Mouse (Mus musculus) frontal cortex, postnatal 36 days (tissue): ENCODE data around the gene Zdhhc3.

Source experiments
- DNase-seq, 2 experiments: peaks; one replicate each; pipeline ENCODE4 v3.0.0; 2022; ENCODE audit warnings: low spot score in 2 of 2

Zdhhc3 gene

DNA sequence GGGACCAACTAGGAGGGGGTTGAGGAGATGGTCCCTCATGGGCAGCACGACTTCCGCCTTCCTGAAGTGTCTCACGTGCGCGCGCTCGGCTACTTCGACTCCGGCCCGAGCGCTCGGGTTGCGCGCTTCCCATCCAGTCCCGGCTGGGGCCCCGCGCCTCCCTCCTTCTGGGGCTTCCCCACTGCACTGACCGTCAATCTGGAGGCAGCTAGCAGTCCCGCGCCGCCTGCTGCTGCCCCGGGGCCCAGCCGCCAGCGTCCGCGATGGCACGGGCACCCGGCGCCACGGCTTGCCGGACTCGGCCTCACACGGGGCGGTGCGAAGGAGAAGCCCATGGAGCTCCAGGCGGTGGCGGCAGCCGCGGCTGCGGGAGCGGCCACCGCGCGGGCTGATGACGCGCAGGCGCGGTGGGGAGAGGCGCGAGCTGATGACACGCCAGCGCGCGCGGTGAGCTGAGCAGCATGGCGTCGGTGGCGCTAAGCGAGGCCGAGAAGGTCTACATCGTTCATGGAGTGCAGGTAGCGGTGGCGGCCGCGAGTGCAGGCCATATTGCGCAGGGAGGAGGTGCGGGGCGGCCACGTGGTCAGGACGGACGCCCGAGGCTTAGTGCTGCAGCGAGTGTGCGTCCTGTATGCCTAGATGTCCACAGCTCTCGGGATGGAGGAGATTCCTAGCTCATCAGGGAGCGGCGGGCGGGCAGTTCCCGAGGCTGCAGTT lies at the start of gene Zdhhc3, which contains the start of gene Exosc7:
Gene Zdhhc3, minus strand, starts transcription at position 401 of the 717 bp plus-strand sequence.
Gene Exosc7, plus strand, starts transcription at position 411 of the 717 bp plus-strand sequence.
- DNase-seq = peak; percentile 86 to 92

DNA sequence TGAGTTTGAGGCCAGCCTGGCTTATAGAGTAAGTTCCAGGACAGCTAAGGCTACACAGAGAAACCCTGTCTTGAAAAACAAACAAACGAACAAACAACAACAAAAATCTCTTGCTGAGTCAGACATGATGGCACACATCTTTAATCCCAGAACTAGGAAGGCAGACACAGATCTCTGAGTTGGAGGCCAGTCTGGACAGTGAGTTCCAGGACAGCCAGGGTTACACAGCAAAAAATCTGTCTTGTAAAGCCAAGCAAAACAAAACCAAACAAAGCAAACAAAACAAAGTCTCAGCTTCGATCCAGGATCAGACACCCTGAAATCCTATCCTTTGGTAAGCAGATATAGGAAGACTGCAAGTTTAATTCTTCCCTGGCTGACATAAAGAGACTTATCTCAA lies 48.8 kb upstream of the Zdhhc3 start:
- no peak for DNase-seq

DNA sequence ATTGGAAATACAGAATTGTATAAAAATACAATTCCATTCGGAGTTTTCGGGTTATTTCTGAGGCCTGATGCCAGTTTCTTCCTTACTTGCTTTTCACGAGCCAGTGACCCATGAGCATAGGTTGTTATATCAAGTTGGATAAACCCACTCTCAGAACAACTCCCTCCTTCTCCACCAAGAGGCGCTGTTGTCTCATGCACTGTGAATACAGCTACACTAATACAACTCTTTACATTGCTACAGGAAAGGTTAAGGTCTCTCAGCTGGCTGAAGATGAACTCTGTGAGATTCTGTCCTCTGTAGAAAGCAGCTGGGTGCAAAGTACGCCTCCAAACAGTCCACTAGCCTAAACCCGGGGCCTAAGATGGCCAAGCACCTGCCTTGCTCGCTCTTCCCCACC lies 46.3 kb upstream of the Zdhhc3 start:
- DNase-seq = peak; percentile 69 to 87

DNA sequence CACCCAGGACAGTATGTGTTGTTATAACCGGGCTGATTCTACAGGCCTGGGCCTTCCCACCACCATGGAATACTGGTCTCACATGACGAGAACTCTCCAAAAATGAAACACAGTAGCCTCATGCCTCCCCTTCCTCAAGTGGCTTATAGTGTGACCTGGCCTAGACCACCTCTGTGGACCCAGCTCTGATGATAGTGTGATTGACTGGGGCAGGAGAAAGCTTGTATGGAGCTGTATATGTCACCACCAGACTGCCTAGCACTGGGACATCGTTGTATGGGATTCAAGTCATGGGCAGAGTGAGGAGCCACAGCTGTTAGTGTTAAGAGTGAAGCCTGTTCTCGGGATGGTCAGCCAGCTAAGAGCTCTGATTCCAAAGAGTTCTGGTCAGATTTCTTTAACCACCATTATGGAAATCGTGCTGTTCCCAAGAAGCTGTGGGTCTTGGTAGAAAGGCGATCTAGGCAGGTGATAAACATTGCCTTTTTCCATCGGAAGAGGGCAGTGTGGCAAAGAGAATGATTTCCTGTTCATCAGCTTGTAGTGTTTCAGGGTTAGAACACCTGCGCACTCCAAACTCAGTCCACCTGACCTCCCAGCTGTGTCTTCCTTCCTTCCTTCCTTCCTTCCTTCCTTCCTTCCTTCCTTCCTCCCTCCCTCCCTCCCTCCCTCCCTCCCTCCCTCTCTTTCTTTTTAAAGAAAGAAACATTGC lies 45.3 kb upstream of the Zdhhc3 start:
- peak; percentile 26 to 62 for DNase-seq

DNA sequence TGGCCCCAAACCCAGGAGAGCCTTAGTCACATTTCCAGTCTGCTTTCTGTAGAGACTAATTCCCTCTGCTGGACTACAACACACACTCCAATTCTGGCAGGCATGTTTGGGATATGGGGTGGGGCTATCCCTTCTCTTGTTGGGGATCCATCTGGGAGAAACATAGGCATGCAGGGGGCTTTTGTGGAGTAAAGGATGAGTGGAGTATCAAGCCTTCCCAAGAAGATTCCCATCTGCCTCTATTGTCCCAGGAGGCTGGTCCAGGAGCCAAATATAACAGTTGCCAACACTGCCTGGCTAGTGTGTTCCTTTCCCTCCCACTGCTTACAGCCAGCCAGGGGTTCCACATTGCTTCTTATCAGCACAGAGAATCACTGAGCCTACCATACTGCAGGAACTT lies 44.7 kb upstream of the Zdhhc3 start:
- DNase-seq = peak in 1 of 2 experiments; percentile 6

DNA sequence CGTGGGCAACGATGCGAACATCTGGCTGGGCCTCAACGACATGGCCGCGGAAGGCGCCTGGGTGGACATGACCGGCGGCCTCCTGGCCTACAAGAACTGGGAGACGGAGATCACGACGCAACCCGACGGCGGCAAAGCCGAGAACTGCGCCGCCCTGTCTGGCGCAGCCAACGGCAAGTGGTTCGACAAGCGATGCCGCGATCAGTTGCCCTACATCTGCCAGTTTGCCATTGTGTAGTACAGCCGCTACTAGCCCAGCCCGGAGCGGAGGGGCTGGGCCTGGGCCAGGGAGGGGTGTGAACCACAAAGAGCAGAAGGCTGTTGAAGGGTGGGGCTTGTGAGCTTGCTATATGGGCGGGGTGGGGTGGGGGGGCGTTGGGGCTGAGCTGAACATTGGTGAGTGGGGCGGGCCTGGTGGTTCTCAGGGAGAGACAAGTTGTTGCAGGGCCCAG lies 43.9 kb upstream of the Zdhhc3 start:
- DNase-seq = peak in 1 of 2 experiments; percentile 14

DNA sequence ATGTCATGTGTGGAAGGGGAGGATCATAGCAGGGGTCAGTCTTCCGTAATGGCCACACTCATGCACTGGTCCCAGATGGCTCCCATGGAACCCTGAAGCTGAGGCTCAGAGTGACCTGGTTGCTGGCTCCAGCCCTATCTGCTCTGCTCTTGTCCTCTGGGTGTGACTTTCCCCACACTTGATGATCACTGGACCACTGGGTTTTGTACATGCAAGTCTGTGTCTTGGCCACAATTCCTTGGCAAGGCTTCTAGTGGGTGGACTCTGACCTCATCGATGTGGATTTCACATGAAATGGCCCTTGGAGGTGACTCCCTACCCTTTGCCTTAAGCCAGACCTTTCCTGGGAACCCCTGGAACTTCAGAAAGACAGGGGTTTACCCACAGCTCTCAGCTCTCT lies 40.1 kb upstream of the Zdhhc3 start:
- DNase-seq = no peak

DNA sequence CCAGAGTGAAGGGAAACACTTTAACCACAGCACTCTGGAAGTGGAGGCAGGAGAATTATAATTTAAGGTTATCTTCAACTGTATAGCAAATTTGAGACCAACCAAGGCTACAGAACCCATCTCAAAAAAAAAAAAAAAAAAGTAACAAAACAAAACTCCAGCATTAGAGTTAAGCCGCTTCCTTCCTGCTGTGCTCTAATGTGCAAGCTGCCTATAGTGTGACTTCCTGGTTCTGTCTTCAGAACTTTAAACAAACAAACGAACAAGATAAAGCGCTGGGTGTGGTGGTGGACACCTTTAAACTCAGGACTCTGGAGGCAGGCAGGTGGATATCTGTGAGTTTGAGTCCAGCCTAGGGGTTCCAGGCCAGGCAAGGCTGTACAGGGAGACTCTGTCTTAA lies 39.0 kb upstream of the Zdhhc3 start:
- no peak for DNase-seq

DNA sequence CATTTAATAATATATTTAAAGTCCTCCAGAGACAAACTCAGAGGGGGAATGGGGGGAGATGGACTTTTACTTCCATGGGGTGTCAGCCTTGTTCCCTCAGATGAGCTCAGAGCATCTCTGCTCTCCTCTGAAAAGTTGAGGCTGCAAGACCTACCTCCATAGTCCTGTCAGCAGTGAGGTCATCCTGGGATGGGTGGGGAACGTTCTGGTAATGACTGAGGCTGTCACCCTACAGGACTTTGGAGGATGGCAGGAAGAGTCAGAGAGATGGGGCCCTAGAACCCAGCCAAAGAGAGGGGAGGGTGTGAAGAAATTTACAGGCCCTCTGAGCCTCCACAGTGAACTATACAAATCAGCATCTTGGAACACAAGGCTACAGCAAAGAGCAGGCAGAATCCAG lies 38.6 kb upstream of the Zdhhc3 start:
- no peak for DNase-seq

DNA sequence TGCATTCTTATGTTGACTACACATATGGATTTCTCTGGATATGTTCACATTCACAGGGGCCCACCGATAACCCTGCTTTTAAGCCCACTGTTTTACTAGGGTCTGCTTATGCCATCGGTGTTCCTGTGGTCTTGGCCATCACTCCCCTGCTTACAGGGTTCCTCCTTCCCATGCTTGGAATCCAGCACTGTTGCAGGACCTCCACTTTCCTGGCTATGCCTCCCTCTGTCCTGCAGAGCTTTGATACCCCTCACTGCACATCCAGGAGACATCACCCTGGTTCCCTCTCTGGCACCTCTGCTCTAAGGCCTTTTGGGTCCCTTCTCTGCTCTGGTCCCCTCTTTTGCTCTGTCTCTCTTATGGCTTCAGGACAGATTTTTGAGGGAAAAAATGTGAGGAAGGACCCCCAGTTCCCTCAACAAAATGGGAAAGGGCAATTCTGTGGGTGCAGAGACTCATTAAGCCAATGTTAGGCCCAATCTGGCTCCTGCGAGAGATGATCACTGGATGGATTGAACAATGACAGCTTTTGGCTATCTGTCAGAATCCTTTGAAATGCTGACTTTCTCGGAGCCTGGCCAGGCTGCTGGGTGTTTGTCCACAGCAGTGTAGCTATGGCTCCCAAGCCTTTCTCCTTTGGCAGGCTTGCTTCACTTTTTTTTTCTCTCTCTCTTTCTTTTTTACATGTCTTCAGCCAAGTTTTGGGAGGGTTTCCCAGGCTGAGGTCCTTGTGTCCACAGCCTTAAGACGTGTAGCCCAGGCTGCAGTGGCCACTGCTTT lies 37.4 kb upstream of the Zdhhc3 start, which contains the start of gene Clec3b:
Gene Clec3b, plus strand, starts transcription at position 706 of the 780 bp plus-strand sequence.
- no peak for DNase-seq

DNA sequence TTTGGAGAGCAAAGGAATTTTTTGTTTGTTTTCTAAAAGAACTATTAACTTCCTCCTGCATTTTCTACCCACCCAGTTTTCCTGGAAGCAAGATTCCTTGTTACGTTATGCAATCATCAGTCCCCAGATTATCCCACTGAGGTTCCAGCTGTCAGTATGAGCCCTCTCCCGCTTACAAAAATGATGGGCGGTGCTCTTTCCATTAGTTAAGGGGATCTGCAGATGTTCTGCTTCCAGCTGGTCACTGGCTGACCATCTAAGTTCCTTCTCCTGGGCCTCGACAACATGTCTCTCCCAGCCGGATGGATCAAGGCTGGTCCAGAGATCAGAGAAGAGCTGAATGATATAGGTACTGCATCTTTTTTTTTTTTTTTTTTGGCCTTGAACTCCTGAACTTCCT lies 35.4 kb upstream of the Zdhhc3 start:
- no peak for DNase-seq

DNA sequence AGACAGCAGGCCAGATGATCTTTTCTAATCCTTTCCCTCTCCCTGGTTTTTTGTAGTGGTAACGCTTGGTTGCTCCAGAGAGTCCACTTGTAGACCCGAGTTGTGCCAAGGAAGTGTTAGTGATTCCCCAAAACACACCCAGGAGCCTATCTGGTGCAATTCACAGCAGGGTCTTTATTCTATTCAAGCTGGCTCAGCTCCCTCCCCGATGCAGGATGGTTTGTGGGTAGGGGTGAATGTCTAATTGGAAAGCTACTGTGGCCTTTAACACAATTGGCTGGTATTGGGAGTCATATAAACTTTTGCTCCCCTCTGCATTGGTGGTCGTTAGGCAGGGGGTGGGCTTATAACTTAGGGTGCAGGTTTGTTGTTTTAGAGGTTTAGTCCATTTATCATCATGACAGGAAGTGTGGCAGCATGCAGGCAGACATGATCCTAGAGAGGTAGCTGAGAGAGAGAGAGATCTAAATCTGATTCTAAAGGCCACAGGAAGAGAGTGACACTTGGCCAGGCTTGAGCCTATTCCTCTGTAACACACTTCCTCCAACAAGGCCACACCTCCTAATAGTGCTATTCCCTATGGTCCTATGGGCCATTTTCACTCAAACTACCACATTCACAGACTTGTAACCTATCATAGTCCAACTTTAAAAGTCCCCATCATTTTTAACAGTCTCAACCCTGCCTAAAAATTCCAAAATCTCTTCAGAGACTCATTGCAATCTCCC lies 27.0 kb upstream of the Zdhhc3 start:
- no peak for DNase-seq

DNA sequence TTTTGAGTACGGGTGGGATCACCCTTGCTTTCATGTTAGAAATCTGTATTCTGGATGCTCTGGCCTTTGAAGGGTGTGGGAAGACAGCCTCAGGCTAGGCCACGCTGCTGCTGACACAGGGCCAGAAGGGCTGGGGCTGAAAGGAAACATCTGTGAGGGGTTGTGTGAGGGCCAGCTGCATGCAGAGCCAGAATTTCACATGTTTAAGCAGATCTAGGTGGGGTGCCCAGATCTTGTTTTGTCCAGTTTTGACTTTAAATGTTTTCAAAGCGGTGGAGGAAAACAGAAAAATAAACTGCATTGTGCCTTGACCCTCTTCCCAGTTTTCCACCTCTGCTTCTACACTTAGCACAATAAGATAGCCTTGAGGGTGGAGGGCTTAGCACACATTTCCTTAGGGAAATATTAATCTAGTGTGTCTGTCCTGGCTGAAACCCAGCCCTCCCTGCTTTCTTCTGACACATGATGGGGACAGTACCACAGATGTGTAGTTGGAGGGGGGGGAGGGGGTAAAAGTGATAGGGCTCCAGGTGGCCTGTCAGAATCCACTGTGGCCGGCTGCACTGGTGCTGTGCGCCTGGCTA lies 26.0 kb upstream of the Zdhhc3 start:
- no peak for DNase-seq

DNA sequence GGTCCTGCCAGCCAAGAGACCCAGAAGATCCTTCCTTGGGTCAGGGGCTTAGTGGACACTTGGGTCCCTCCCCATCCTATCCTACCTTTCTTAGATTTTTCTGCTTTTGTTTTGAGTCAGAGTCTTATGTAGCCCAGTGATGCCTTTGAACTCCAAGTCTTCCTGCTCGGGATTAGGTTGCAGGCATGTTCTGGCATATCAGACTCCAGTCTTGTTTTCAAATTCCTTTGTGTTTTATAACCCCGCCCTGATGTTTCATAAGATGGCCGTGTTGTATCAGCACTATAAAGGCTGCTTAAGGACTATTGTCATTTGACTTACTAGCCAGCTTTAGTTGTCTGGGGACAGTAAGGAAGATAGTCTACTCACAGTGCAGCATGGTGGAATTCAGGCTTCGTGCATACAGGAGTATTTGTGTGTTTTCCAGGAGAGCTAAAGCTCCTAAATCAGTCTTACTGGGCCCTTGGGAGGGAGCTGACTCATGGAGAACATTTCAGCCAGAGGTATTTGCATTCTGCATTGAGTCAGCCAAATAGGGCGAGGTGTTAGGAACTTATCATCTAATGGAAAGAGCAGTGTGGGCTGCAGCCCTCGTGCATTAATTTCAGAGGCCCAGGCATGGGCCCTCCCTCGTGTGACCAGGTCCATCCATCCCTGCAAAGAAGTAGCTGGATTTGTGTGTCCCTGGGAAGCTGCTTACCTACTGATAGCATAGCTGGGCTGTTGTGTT lies 24.1 kb upstream of the Zdhhc3 start:
- peak in 1 of 2 experiments; percentile 18 for DNase-seq

DNA sequence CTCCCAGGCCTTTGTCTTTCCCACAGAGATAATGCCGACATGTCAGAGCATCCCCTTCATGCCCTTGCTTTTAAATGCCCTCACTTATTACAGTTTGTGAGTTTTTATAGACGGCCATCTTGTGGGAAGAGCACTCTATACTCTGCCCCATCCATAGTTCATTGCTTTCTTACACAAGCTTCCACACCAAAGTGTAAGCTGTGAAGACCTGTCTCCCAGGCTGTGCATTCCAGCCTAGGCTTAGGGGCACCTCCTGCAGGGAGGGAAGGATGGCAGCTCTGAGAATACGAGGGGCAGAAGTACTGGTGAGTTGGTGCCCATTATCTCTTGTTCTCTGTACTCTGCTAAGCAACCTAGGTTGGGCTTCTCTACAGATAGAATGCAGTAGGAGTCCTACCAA lies 20.0 kb upstream of the Zdhhc3 start:
- DNase-seq = no peak

DNA sequence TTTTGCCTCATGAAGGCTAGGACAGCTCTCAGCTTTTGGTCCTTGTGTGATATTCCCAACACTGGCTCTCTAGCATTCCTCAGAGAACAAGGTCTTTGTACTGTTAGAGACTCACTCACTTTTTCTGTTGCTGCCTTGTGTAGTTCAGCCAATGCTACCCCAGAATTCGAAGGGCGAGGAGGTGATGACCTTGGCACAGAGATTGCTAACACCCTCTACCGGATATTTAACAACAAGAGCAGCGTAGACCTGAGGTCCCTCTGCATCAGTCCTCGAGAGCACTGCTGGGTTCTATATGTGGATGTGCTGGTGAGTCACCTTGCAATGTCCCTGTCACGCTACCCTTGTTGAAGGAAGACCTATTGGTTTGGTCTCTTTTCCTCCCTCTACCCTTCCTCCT lies 14.7 kb upstream of the Zdhhc3 start:
- DNase-seq = no peak

DNA sequence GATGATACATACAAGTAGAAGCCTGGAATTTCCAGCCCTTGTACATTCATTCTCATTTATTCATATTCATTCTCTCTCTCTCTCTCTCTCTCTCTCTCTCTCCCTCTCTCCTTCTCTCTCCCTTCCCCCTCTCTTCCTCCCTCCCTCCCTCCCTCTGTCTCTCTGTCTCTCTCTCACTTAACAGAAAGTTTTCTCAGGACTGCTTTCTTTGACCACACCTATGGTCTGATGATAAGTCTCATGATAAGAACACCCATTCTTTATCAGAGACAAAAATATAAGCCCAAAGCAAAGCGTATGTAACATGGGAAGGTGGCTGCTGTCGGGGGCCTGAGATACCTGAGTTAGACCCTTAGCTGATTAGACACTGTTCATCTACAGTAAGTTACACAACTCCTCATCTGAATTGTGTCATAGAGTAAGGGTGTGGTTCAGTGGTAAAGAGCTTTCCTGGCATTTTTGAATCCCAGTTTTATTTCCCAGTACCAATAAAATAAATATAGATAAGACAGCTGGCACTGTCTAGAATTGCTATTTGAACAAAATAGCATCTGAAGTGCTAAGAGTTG lies 11.5 kb upstream of the Zdhhc3 start:
- no peak for DNase-seq

DNA sequence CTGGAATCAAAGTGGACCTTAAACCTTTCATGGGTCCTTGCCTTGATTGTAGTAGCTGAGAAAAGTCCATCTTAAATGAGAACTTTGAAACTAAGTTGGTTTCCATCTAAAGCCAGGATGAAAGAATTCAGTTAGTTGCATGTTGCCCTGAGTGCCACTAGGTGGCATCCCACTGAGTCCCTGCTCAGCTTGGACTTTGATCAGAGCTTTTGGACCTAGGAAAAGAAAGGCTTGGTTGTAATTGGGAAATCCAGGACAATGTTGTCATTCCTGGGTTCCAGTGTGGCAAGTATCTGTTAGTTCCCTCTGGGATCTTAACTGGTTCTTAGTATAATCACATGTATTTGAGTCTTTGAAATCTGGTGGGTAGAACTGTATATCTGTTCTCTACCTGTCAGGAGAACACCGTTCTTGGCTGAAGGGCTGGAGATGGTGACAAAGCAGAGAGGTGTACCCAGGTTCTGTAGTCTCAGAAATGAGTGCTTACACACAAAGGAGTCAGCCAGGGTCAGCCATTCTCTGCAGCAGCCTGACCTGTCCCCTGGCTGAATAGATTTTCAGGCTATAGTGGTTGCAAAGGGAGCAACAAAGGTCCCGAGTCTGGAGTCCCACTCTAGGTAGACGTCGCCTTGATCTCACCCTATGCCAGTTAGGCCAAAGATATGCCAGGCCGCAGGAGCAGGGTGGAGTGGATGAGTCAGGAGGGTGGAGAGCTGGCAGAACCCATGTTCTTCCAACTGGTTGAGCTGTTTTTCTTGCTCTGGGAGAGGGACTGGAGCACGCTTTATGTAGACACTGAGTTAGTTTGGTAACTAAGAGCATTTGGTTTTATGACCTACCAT lies 10.8 kb upstream of the Zdhhc3 start:
- DNase-seq = peak in 1 of 2 experiments; percentile 26

DNA sequence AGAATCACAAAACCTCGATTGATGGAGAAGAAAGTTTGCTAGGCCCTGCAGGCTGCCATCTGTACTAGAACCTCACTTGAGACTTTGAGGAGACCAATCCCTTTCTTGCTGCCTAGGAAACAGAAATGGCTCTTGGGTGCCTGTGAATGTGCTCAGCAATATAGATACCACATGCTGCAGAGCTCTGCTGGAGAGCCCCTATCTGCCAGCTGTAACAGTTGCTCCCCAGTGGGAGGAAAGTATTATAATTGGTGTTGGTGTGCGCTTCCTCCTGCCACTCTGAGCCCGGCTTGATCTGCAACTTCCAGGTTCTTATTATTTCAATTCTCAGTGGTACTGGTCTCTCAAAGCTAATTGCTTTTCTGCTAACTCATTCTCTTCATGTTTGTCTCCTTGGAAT lies 10.0 kb upstream of the Zdhhc3 start:
- peak in 1 of 2 experiments; percentile 28 for DNase-seq
